Mouse (Mus musculus) gastrocnemius, adult 2 months (tissue): ENCODE data around the gene Ifrd1. TPM values are rescaled to one million over a fixed set of nuclear protein-coding genes. Genes with fewer than 3 reads are reported as not detected.
A peak's percentile ranks its signal among the peaks of the same experiment; 100 is the strongest.
"Not testable (repeated sequence)": the region's sequence is repeated elsewhere in the genome, so short reads cannot be mapped to it uniquely, and the experiment has no call there.

ENCODE experiments used
- DNase-seq: peaks from one replicate; pipeline ENCODE4 v3.0.0; 2022
- H3K27ac ChIP-seq: fragments of 200-600 bp; 2 replicates; pipeline ENCODE4 v1.8.1; 2022; ENCODE audit warnings: mild to moderate bottlenecking
- H3K4me3 ChIP-seq: fragments of 200-600 bp; 2 replicates; pipeline ENCODE4 v1.8.1; 2022; ENCODE audit warnings: mild to moderate bottlenecking, moderate library complexity
- CTCF ChIP-seq: fragments of 200-600 bp; IDR thresholded peaks from 2 replicates; pipeline ENCODE4 v1.8.1; 2022; ENCODE audit warnings: antibody characterized with exemption, mild to moderate bottlenecking, moderate library complexity
- intact Hi-C: fragments of 180-260 bp; cut with DNase I; formaldehyde crosslinking; loops from one replicate; pipeline ENCODE4 v1.15.1; 2025
- total RNA-seq, 2 experiments: library from RNA; stranded (reverse); gene quantifications; 2 replicates each; pipeline ENCODE4 v1.2.3; 2021

Gene Ifrd1
- total RNA-seq, 2 experiments from 2014 or later = 106 to 137 TPM

GRCm38 (mm10) chr12:40209049-40209448, 39.3 kb downstream of the Ifrd1 start:
- Histone ChIP-seq H3K27ac (peak overlapping the region; percentile 39; the same call in 1 of the 2 replicates), H3K4me3 (no peak overlapping the region)
- DNase-seq = no peak
- TF ChIP-seq CTCF = no peak
- intact Hi-C loops = no loop called here

GRCm38 (mm10) chr12:40207909-40208308, 40.4 kb downstream of the Ifrd1 start:
- intact Hi-C loops = no loop called here
- DNase-seq = no peak
- TF ChIP-seq CTCF = no peak
- H3K4me3 ChIP-seq = peak overlapping the region; percentile 11; the same call in 1 of the 2 replicates
- peak overlapping the region; percentile 81 for H3K27ac ChIP-seq

- intact Hi-C loops = no loop called here
- no peak for DNase-seq
- no peak for TF ChIP-seq CTCF
Measured at GRCm38 (mm10) chr12:40202161-40203035, 45.9 kb downstream of the Ifrd1 start.

GRCm38 (mm10) chr12:40200484-40201235, 47.6 kb downstream of the Ifrd1 start:
- no peak for TF ChIP-seq CTCF
- peak overlapping the region; percentile 83 for H3K27ac ChIP-seq
- H3K4me3 ChIP-seq = no peak overlapping the region
- intact Hi-C loops = loop anchor here (2.0 kb wide), 1 partner anchor 14 kb away; no protein-coding TSS in a partner anchor
- DNase-seq = no peak

More at GRCm38 (mm10) chr12:40202161-40203035, 45.9 kb downstream of the Ifrd1 start:
- H3K27ac ChIP-seq = no peak overlapping the region
- no peak overlapping the region for H3K4me3 ChIP-seq

- no peak; the same call in 1 of the 2 replicates for TF ChIP-seq CTCF
- intact Hi-C loops = loop anchor here (2.0 kb wide), 1 partner anchor 15 kb away; no protein-coding TSS in a partner anchor
- peak; percentile 72 for DNase-seq
- H3K27ac ChIP-seq = peak overlapping the region; percentile 83
- H3K4me3 ChIP-seq = peak overlapping the region; percentile 72
Measured at GRCm38 (mm10) chr12:40199795-40200402, 48.4 kb downstream of the Ifrd1 start.

- intact Hi-C loops = no loop called here
- H3K27ac ChIP-seq = peak within 1 kb of the TSS; percentile 83
- TF ChIP-seq CTCF = no peak
- H3K4me3 ChIP-seq = peak within 1 kb of the TSS; percentile 72
- DNase-seq = peak; percentile 70
Measured at GRCm38 (mm10) chr12:40199302-40199701, 49.0 kb downstream of the Ifrd1 start, which contains the start of gene Lsmem1. TSS of gene Lsmem1 (minus strand) at chr12:40199490.

- Histone ChIP-seq H3K27ac (peak overlapping the region; percentile 83), H3K4me3 (peak overlapping the region; percentile 72)
- DNase-seq = peak; percentile 76
- TF ChIP-seq CTCF = no peak
- intact Hi-C loops = no loop called here
Measured at GRCm38 (mm10) chr12:40198427-40198826, 49.9 kb downstream of the Ifrd1 start.

- peak overlapping the region; percentile 72 for H3K4me3 ChIP-seq
- intact Hi-C loops = no loop called here
Measured at GRCm38 (mm10) chr12:40198019-40198418, 50.3 kb downstream of the Ifrd1 start.

GRCm38 (mm10) chr12:40197511-40197910, 50.8 kb downstream of the Ifrd1 start:
- no peak for TF ChIP-seq CTCF
- DNase-seq = no peak
- intact Hi-C loops = no loop called here
- Histone ChIP-seq H3K27ac (peak overlapping the region; percentile 81), H3K4me3 (peak overlapping the region; percentile 55)

More at GRCm38 (mm10) chr12:40198019-40198418, 50.3 kb downstream of the Ifrd1 start:
- TF ChIP-seq CTCF = no peak
- no peak for DNase-seq
- H3K27ac ChIP-seq = peak overlapping the region; percentile 83

GRCm38 (mm10) chr12:40185474-40185873, 62.8 kb downstream of the Ifrd1 start:
- no peak for TF ChIP-seq CTCF
- intact Hi-C loops = no loop called here
- H3K27ac ChIP-seq = no peak overlapping the region
- DNase-seq = no peak
- no peak overlapping the region for H3K4me3 ChIP-seq

GRCm38 (mm10) chr12:40177089-40177488, 71.2 kb downstream of the Ifrd1 start:
- peak; percentile 64 for DNase-seq
- TF ChIP-seq CTCF = peak; percentile 81
- H3K27ac ChIP-seq = no peak overlapping the region
- no peak overlapping the region for H3K4me3 ChIP-seq
- intact Hi-C loops = loop anchor here (10.0 kb wide), 1 partner anchor 638 kb away; no protein-coding TSS in a partner anchor

- no peak for DNase-seq
- intact Hi-C loops = loop anchor here (10.0 kb wide), 1 partner anchor 639 kb away; no protein-coding TSS in a partner anchor
Measured at GRCm38 (mm10) chr12:40176158-40176557, 72.1 kb downstream of the Ifrd1 start.

GRCm38 (mm10) chr12:40175171-40175570, 73.1 kb downstream of the Ifrd1 start:
- H3K4me3 ChIP-seq, DNase-seq, H3K27ac ChIP-seq: not testable (repeated sequence)
- intact Hi-C loops = loop anchor here (10.0 kb wide), 1 partner anchor 640 kb away; no protein-coding TSS in a partner anchor

More at GRCm38 (mm10) chr12:40176158-40176557, 72.1 kb downstream of the Ifrd1 start:
- H3K27ac ChIP-seq = no peak overlapping the region
- H3K4me3 ChIP-seq = no peak overlapping the region
- no peak for TF ChIP-seq CTCF
